Mouse (Mus musculus) limb, embryonic 14.5 days (tissue): Measurements from ENCODE around the gene Gfy. TPM values are rescaled to one million over a fixed set of nuclear protein-coding genes. Genes with fewer than 3 reads are reported as not detected.

Experiments
- ATAC-seq: fragments of 200-750 bp; cut with Nextera tagmentation; 2 replicates; pipeline ENCODE4 v1.8.0; 2017; ENCODE audit warnings: low read depth, moderate number of reproducible peaks, moderate TSS enrichment; ENCODE audit not compliant: low FRiP score
- DNase-seq: peaks from one replicate; pipeline ENCODE4 v3.0.0-alpha.2; 2015; ENCODE audit warnings: low spot score
- H3K27ac ChIP-seq: fragments of 300-500 bp; sonication (generic); replicated peaks from 2 replicates; pipeline ENCODE4 v1.5.1; 2014; ENCODE audit warnings: low read depth, mild to moderate bottlenecking, low read length, moderate library complexity, mixed read lengths
- H3K27me3 ChIP-seq: fragments of 300-500 bp; sonication (generic); 2 replicates; pipeline ENCODE4 v1.6.1; 2014; ENCODE audit warnings: low read length, mixed read lengths; ENCODE audit not compliant: control insufficient read depth, insufficient read depth
- H3K36me3 ChIP-seq: fragments of 300-500 bp; sonication (generic); 2 replicates; pipeline ENCODE4 v1.6.1; 2014; ENCODE audit warnings: mild to moderate bottlenecking, low read length, moderate library complexity, mixed read lengths; ENCODE audit not compliant: control insufficient read depth, insufficient read depth
- H3K4me1 ChIP-seq: fragments of 300-500 bp; sonication (generic); 2 replicates; pipeline ENCODE4 v1.6.1; 2014; ENCODE audit warnings: antibody characterized with exemption, low read length, mixed read lengths; ENCODE audit not compliant: control insufficient read depth, insufficient read depth
- H3K4me2 ChIP-seq: fragments of 300-500 bp; sonication (generic); replicated peaks from 2 replicates; pipeline ENCODE4 v1.6.1; 2014; ENCODE audit warnings: low read depth, mild to moderate bottlenecking, low read length, moderate library complexity; ENCODE audit not compliant: severe bottlenecking
- H3K4me3 ChIP-seq: fragments of 300-500 bp; sonication (generic); replicated peaks from 2 replicates; pipeline ENCODE4 v1.5.1; 2014; ENCODE audit warnings: low read length
- H3K9ac ChIP-seq: fragments of 300-500 bp; sonication (generic); 2 replicates; pipeline ENCODE4 v1.6.1; 2014; ENCODE audit warnings: mild to moderate bottlenecking, low read depth, low read length, moderate library complexity; ENCODE audit not compliant: severe bottlenecking
- H3K9me3 ChIP-seq: fragments of 300-500 bp; sonication (generic); 2 replicates; pipeline ENCODE4 v1.6.1; 2016; ENCODE audit warnings: low read length; ENCODE audit not compliant: control insufficient read depth
- POLR2A ChIP-seq: fragments of 200-500 bp; IDR thresholded peaks from 2 replicates; pipeline ENCODE4 v1.8.0; 2012; ENCODE audit warnings: inconsistent platforms, mild to moderate bottlenecking, moderate library complexity, borderline replicate concordance; ENCODE audit not compliant: insufficient read depth, insufficient read length; ENCODE audit errors: extremely low read depth
- WGBS: fragments of 180-500 bp; shearing (Covaris S2); extraction: QIAGEN DNeasy Blood & Tissue Kit; methylation state at CpG from one replicate; pipeline ENCODE4 v1.1.7; 2014; 5-methylcytosine and 5-hydroxymethylcytosine counted together
- polyA plus RNA-seq, 2 experiments: library from polyadenylated mRNA; depleted of rRNA in 1 of 2; stranded (reverse) in 1 of 2; unstranded in 1 of 2; fragments of >200 nt; fragmentation: Nextera tagmentation in 1 of 2; extraction: Ambion mirVana in 1 of 2; gene quantifications; 2 replicates each; pipeline versions ENCODE4 v1.2.1 to v1.2.3; 2012 to 2014

Gene Gfy
- polyA plus RNA-seq, 2 experiments, result 0.09 TPM; not detected in 1

DNA sequence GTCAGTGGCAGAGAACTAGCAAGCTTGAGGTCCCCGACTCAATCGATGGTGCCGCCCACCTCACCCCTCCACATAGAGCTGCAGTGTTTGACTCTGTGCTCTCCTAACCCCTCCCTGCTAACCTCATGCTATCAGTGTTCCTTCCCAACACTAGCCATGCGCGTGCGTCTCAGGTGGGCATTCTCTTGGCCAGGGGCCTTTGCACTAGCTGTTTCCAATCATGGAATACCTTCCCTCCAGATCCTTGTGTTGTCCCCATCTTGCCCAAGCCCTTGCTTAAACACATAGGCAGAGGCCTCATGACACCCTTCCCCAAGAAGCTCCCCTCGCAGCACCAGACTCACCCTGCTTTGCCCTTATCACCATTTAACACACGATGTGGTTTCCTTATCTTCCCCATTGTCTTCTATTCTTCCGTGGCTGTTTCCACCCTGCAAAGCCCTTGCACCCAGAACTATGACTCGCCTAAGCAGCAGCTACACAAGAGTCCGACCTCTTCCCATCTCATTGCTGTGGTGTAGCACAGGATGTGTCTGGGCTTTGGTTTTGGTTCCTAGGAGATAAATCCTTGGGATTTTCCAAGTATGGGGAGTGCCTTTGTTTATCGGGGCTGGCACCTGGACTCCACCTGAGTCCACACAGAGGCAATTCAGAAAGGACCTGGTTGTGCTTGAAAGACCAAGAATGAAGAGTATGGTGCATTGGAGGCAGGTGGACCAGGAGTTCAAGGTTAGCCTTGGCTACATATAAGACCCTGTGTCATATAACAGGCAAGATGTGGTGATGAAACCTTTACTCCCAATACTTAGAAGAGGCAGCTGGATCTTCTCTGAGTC, 42.0 kb downstream of the Gfy start:
- Histone ChIP-seq H3K4me3 (no peak overlapping the region), H3K9ac (no peak overlapping the region), H3K9me3 (no peaks in the 10 kb centered on the region), H3K27ac (no peak overlapping the region), H3K4me2 (no peak overlapping the region), H3K4me1 (no peaks in the 10 kb centered on the region), H3K36me3 (peaks cover 7% of the 10 kb centered on the region), H3K27me3 (0 out of 2 replicates have a peak, but pooled peaks cover 4% of the 10 kb centered on the region)
- ATAC-seq (no peak), DNase-seq (no peak)
- WGBS, result 85% methylated on average over 12 of the region's 12 CpGs
- TF ChIP-seq POLR2A, result no peak

DNA sequence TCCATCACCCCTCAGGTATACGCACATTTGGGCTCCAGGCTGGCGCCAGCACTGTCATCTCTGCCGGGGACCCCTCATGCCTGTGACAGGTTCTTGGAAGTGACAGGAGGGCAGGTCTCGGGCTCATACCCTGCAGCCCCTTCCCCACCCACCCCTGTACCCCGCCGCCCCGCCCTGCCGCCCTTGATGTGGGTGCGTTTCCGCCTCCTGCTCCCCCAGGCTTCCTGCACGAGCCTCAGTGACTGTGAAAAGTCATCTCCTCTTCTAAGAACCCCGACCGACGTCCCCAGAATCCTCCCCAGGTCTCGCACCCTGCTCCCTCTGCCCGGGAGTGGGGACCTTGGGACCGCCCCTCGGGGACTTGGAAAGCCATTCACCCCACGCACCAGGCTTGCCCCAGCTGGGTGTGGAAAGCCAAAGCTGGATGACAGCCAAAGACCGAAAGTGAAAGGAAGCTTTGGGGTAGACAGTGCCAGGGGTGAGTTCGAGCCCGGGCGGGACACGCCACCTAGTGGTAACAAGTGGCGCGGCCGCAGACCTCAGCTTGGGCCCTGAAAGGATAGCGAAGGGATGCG, 43.3 kb downstream of the Gfy start, which contains the start of the genes Gm45713 and Flt3l:
Gm45713 (minus strand) TSS at position 239 of the 575 bp plus-strand sequence.
Flt3l (minus strand) TSS at position 440 of the 575 bp plus-strand sequence.
- 1% methylated on average over 29 of the region's 29 CpGs for WGBS
- Histone ChIP-seq H3K4me1 (no peaks in the 10 kb centered on the region), H3K4me2 (peak within 1 kb of the TSS; percentile 81), H3K9ac (peak within 1 kb of the TSS; percentile 55), H3K27me3 (0 out of 2 replicates have a peak, but pooled peaks cover 4% of the 10 kb centered on the region), H3K36me3 (no peaks in the 10 kb centered on the region), H3K9me3 (no peaks in the 10 kb centered on the region), H3K27ac (no peak within 1 kb of the TSS), H3K4me3 (peak within 1 kb of the TSS; percentile 45)
- ATAC-seq (peak; percentile 85), DNase-seq (peak; percentile 85)
- 0 out of 2 replicates have a peak, but pooled peaks have one; percentile 17 for TF ChIP-seq POLR2A

DNA sequence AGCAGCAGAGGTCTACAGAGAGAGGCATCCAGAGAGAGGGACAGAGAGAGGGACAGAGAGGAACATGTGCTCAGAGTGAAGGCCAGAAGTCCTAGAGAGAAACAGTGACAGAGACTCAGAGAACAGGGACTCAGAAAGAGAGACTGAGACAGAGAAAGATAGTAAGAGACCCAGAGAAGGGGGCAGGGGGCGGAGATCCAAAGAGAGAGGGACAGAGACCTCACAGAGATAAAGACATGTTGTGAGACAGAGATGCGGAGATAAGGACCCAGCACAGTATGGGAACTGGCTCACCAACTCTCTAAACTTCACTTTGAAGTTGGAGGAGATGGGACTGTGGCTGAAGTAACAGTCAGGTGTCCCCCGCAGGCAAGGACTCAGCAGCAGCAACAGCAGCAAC, 44.0 kb downstream of the Gfy start:
- 60% methylated on average over 3 of the region's 3 CpGs for WGBS
- H3K9ac ChIP-seq, result peak overlapping the region; percentile 55; the same call in 1 of the 2 replicates
- no peak for TF ChIP-seq POLR2A

DNA sequence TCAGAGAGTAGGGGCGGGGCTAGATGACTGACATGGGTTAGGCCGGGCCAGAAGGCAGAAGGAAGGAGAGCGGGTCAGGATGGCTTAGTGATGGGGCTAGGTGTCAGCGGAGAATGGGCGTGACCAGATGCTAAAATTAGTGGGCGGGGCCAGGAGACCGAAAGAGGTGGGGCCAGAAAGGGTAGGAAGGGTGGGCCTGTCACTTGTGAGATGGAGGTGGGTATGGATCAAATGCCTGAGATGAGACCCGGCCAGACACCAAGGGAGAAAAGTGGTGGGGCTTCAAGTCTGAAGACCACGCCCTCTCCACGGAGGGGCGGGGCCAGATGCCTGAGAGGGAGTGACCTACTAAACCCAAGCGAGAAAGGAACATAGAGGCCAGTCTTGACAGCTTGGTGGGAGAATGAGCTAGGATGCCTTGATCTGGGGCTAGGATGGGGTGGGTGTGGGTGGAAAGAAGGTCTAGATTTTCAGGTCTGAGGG, 44.8 kb downstream of the Gfy start:
- Histone ChIP-seq H3K4me3 (no peak overlapping the region), H3K9me3 (no peaks in the 10 kb centered on the region), H3K27me3 (0 out of 2 replicates have a peak, but pooled peaks cover 4% of the 10 kb centered on the region), H3K9ac (no peak overlapping the region), H3K4me2 (no peak overlapping the region), H3K36me3 (no peaks in the 10 kb centered on the region), H3K4me1 (peaks cover 2% of the 10 kb centered on the region; the same call in 1 of the 2 replicates), H3K27ac (no peak overlapping the region)
- ATAC-seq (no peak), DNase-seq (peak; percentile 29)
- 10% methylated on average over 12 of the region's 12 CpGs for WGBS
- TF ChIP-seq POLR2A, result no peak

More for the DNA sequence above, 44.0 kb downstream of the Gfy start:
- DNase-seq (no peak), ATAC-seq (no peak)
- Histone ChIP-seq H3K27ac (no peak overlapping the region), H3K4me2 (peak overlapping the region; percentile 81; the same call in 1 of the 2 replicates), H3K9me3 (no peaks in the 10 kb centered on the region), H3K27me3 (0 out of 2 replicates have a peak, but pooled peaks cover 4% of the 10 kb centered on the region), H3K4me1 (no peaks in the 10 kb centered on the region), H3K36me3 (no peaks in the 10 kb centered on the region), H3K4me3 (peak overlapping the region; percentile 45; the same call in 1 of the 2 replicates)
